Comparison of ENCODE assay signal across 35 mouse cellular contexts in genomic region chr17:5629651-5630050, GRCm38 (mm10).
"Had no signal": no experiment of that assay in that cellular context is flagged by ENCODE, and none has a peak within 500 bp of the region (broad histone marks: within the 10 kb centered on the region; RNA-seq: fewer than 3 reads in every experiment).

No protein-coding gene starts in this region.

- DNase-seq: heart, postnatal 10 days; heart, postnatal 14 days; heart, postnatal 36 days; heart, postnatal 4 days; kidney, adult 11 months; kidney, adult 18-20 months; kidney, adult 2 months; kidney, adult 8-10 months; kidney, adult 9 months; kidney, postnatal 10 days; kidney, postnatal 14 days; kidney, postnatal 25 days; kidney, postnatal 36 days; kidney, postnatal 4 days; layer of hippocampus, adult 9-11 months; layer of hippocampus, postnatal 36 days had no signal

- H3K9me3 ChIP-seq: heart, embryonic 12.5 days; heart, embryonic 13.5 days; heart, embryonic 15.5 days; hindbrain, embryonic 10.5 days; hindbrain, embryonic 12.5 days; hindbrain, embryonic 13.5 days; hindbrain, embryonic 15.5 days; intestine, embryonic 15.5 days; kidney, embryonic 15.5 days had no signal

- H3K27me3 ChIP-seq: heart, embryonic 12.5 days; heart, embryonic 13.5 days; heart, embryonic 15.5 days; hindbrain, embryonic 12.5 days; hindbrain, embryonic 13.5 days; hindbrain, embryonic 15.5 days; intestine, embryonic 15.5 days; kidney, embryonic 15.5 days had no signal

- H3K4me3 ChIP-seq: heart, embryonic 12.5 days; heart, embryonic 13.5 days; heart, embryonic 15.5 days; hindbrain, embryonic 10.5 days; hindbrain, embryonic 12.5 days; hindbrain, embryonic 13.5 days; hindbrain, embryonic 15.5 days; intestine, embryonic 15.5 days; kidney, embryonic 15.5 days; layer of hippocampus, adult 2 months; left cerebral cortex, adult 2 months had no signal

- H3K4me2 ChIP-seq: heart, embryonic 11.5 days; heart, embryonic 12.5 days; heart, embryonic 13.5 days; heart, embryonic 15.5 days; hindbrain, embryonic 12.5 days; hindbrain, embryonic 13.5 days; hindbrain, embryonic 14.5 days; hindbrain, embryonic 15.5 days; intestine, embryonic 15.5 days; kidney, embryonic 15.5 days had no signal

- H3K9ac ChIP-seq: heart, embryonic 12.5 days; heart, embryonic 13.5 days; heart, embryonic 15.5 days; hindbrain, embryonic 12.5 days; hindbrain, embryonic 13.5 days; hindbrain, embryonic 14.5 days; hindbrain, embryonic 15.5 days; intestine, embryonic 15.5 days; kidney, embryonic 15.5 days had no signal

- H3K36me3 ChIP-seq: heart, embryonic 12.5 days; heart, embryonic 13.5 days; heart, embryonic 15.5 days; hindbrain, embryonic 10.5 days; hindbrain, embryonic 12.5 days; hindbrain, embryonic 13.5 days; hindbrain, embryonic 15.5 days; intestine, embryonic 15.5 days; kidney, embryonic 15.5 days had no signal

- ATAC-seq: hindbrain, embryonic 16.5 days; hindbrain, postnatal 0 days; inflammation-experienced regulatory T-cells, adult 6 months; intestine, embryonic 15.5 days; intestine, embryonic 16.5 days; intestine, postnatal 0 days had no signal

- H3K27ac ChIP-seq: heart, embryonic 13.5 days; heart, embryonic 15.5 days; hindbrain, embryonic 10.5 days; hindbrain, embryonic 12.5 days; hindbrain, embryonic 13.5 days; hindbrain, embryonic 14.5 days; hindbrain, embryonic 15.5 days; hindbrain, postnatal 0 days; intestine, embryonic 15.5 days; kidney, embryonic 15.5 days; kidney, postnatal 0 days; layer of hippocampus, adult 2 months; left cerebral cortex, adult 2 months had no signal

- H3K4me1 ChIP-seq: heart, embryonic 12.5 days; heart, embryonic 13.5 days; heart, embryonic 15.5 days; hindbrain, embryonic 10.5 days; hindbrain, embryonic 12.5 days; hindbrain, embryonic 13.5 days; hindbrain, embryonic 15.5 days; intestine, embryonic 15.5 days; kidney, embryonic 15.5 days had no signal
